Mouse (Mus musculus) right cerebral cortex, adult 2 months (tissue): ENCODE measurements around the gene Teddm2.
A peak's percentile ranks its signal among the peaks of the same experiment; 100 is the strongest.

Experiments used
- DNase-seq, 2 experiments: peaks; one replicate each; pipeline ENCODE4 v3.0.0; 2021 to 2022; ENCODE audit warnings: low spot score in 2 of 2

Gene Teddm2

GRCm38 (mm10) chr1:153899731-153900380, at the start of gene Teddm2, which contains the start of gene Glul:
Gene Teddm2 (minus strand): TSS chr1:153900228.
Gene Glul (plus strand): TSS chr1:153899944.
- peak; percentile 89 to 94 for DNase-seq

GRCm38 (mm10) chr1:153947837-153948236, 47.8 kb upstream of the Teddm2 start:
- no peak for DNase-seq

- no peak for DNase-seq
Measured at GRCm38 (mm10) chr1:153946971-153947370, 46.9 kb upstream of the Teddm2 start.

DNA sequence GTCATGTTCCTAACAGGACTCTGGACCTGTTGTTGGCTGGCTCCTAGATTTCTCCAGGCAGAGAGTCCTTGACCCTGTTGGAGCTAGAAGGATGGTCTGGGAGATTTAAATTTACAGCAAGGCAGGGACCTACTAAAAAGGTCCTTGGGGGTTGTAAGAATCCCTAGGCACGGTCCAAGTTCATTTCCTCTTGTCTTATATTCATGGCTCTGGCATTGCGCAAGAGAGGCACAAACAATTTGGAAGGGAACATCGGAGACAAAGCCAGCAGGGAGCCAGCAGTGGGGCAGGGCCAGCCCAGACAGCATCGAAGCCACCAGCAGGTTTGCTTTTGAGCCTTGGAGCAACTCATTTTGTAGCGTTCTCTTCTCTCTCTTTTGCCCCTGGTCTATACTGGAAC, 45.2 kb upstream of the Teddm2 start:
- no peak for DNase-seq

DNA sequence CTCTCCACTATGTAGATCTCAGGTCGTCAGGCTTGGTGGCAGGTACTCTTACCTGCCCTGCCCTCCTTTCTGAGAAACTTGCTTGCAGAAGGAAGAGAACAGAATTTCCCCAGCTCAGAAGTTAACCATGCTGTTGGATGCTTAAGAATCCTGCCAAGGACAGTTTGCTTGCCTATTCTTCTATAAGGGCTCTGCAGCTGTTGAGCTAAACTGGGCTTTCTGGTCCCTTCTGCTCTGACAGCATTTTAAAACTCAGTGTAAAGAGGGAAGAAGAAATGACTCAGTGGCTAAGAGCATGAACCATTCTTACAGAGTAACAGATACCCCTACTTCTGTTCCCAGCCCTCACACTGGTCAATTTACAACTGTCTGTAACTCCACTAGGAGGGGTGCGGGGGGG, 41.0 kb upstream of the Teddm2 start:
- no peak for DNase-seq

DNA sequence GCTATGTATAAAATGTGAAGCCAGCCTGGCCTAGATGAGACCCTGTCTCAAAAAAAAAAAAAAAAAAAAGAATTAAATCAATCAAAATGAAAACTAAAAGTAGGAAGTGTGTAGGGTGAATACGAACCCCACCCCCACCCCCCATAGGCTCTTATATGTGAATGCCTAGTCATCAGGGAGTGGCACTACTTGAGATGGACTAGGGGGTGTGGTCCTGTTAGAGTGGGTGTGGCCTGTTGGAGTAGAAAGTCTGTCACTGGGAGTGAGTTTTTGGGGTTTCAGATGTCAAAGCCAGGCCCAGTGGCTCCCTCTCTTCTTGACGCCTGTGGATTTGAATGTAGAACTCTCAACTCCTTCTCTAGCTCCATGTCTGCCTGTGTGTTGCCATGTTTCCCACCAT, 37.0 kb upstream of the Teddm2 start:
- no peak for DNase-seq

- DNase-seq: no peak
Measured at GRCm38 (mm10) chr1:153935844-153936380, 35.9 kb upstream of the Teddm2 start.

GRCm38 (mm10) chr1:153933772-153934171, 33.7 kb upstream of the Teddm2 start:
- DNase-seq: no peak

DNA sequence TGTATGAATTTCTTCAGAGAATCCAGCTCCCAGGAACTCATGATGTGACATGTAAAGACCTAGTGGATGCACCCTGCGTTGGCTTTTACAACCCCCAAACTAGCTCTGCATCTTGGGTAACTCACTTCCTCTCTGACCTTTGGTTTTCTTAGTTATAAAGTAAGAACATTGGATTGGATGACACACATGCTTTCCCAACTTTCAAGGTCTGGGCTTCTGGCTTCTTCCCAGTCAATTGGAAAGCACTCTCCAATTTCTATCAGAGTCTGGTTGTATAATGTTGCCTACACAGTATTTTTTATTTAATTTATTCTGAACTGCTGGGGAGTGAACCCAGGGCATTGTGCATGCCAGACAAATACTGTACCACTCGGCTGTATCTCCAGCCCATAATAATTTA, 30.4 kb upstream of the Teddm2 start:
- no peak for DNase-seq

- DNase-seq: no peak
Measured at GRCm38 (mm10) chr1:153924395-153925385, 24.7 kb upstream of the Teddm2 start.

DNA sequence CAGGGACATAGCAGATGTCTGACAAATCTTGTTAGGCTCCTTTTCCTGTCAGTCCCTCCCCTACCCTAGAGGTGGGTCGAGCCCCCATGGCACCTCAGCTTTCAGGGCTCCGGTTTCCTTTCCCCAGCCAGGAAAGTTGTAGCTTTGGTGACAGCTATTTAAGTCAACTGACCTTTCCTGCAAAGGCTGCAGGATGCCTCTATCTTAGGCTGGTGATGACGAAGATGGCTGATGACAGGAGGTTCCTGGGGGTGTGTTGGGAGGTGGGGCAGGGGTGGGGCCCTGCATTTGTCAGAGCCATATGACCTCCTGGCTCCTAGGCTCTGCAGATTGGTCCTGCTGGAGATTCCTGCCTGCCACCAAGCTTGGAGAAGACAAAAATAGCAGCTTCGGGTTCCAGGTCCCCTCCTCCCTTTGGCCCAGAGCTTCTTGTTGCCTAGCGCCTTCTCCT, 22.6 kb upstream of the Teddm2 start:
- DNase-seq: no peak

DNA sequence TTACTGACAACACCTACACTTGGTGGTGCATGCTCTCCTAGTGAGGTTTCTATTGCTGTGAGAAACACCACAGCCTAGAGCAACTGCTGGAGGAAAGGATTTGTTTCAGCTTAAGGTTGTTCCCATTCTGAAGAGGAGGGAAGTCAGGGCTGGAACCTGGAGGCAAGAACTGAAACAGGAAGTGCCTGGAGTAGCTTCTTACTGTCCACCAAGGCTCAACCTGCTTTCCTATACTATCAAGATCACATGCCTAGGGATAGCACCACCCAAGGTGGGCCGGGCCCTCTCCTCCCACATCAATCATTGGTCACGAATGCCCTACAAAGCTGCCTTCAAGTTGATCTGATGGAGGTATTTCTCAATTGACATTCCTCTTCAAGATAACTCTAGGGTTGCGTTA, 21.6 kb upstream of the Teddm2 start:
- no peak for DNase-seq

DNA sequence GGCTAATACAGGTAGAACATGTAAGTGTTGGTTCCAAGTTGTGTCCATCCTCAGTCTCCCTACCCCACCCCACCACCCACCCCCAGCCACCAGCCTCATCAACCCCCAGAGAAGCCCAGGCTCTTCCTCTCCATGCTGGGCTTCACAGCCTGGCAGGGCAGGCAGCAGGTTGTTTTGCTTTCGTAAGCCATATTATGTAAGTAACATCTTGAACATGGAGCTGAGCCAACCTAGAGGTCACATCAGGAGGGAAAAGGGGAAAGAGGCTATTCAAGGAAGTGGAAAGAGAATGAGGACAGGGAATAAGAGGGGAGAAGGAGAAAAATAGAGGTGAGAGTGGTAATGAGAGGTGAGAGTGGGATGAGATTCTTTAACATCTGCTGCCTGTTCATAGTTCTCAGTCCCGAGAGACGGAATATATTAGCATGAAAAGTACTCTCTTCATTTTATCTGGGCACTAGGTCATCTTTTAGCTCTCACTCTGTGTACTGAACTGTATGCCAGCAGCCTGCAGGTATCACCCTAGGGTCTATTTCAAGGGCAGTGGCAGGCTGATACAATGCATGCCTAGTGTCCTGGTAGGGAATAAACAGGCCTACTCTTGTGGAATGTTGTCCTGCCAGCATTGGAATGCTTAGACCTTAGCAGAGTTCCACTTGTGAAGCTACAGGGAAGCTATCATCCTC, 18.6 kb upstream of the Teddm2 start:
- DNase-seq: no peak

- no peak for DNase-seq
Measured at GRCm38 (mm10) chr1:153913869-153914268, 13.8 kb upstream of the Teddm2 start.

GRCm38 (mm10) chr1:153911276-153911795, 11.3 kb upstream of the Teddm2 start:
- DNase-seq: no peak

GRCm38 (mm10) chr1:153910423-153910822, 10.4 kb upstream of the Teddm2 start:
- no peak for DNase-seq

DNA sequence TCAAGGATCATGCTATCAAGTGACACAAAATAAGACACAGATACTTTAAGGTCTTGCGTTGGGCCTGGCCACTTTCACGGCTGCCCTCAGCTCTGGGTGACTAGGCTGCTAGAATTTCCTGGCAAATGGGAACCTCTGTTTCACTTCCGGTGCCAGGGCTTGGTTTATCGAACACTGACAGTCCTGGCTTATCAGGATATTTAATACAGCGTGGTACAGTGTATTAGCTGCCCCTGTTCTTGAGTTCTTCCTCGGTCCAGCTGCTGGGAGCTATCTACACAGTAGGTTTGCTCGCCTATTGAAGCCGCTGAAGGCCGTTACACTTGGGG, 9.9 kb upstream of the Teddm2 start:
- no peak for DNase-seq

DNA sequence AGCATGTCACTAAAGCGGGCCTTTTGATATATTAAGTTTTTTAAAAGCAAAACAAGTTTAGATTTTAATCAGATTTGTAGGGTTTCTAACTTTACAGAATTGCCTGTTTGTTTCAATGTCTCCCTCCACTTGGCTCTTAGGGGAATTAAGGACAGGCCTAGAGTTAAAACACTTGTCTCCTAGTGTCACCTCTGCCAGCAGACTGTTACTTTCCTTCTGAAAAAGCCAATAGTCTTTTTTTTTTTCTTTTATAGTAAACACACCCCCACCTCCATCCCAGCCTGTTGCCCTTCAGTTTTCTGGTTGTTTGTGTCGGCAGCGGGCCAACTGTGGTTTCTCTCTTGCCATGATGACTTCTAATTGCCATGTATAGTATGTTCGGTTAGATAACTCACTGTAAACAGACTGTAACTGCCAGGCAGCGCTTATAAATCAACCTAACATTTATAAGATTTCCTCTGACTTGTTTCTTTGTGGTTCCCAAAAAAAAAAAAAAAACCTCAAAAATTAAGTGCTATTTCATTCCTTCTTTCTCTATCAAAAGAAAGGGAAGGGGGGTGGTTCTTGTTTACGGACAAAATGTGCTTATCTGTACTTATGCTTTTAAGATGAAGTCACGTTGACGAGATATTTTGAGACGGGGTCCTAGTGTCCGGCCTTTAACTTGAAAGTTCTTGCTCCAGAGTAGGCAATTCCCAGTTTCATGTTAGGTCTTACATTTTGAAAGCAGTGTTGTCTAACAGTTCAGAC, 9.4 kb upstream of the Teddm2 start:
- no peak for DNase-seq

DNA sequence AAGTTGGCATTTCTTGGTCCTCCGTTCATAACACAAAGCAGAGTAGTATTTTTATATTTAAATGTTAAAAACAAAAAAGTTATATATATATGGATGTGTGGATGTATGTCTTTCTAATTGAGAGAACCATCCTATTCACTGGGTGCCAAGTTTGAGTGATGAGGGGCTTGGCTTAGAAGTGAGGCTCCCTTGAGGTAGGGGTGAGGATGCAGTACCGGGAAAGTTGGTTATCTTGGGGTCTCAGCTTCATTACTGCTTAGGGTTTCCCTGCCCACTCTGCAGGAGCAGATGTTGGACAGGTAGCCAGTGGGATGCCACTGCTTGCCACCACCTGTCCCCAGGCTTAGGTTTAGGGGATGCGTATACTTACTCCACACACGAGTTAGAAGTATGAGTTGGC, 8.7 kb upstream of the Teddm2 start:
- DNase-seq: no peak

DNA sequence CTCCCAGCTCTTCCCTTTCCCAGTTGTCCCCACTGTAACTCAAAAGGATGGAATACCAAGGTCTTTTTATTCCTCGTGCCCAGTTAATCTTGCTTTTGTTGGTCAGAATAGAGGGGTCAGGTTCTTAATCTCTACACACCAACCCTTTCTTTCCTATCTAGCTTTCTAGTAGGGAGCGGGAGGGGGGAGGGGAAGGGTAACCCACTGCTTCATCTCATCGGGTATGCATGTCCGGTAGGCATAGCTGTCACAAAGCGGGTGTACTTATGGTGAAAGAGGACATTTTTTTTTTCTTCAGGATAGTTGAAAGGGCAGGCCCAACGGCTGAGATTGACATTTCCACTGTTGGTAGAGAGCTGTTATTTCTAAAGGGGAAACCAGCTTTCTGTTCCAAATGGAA, 8.2 kb upstream of the Teddm2 start:
- no peak for DNase-seq

DNA sequence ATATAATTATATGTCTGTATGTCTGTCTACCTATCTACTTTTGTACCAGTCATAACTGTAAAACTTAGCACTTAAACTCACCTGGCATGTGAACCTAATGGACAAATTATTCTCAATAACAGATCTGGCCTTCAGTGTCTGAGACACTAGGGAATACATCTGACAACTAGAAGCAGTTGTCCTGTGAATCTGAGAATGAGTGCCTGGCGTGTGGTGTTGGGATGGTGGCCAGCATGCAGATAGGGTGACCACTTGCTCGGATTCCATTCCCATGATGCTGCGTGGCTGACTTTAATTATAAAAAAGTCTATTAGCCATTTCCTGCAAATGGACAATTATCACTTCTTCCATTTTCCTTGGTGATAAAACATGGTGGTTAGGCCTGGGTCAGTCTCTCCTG, 5.9 kb upstream of the Teddm2 start:
- no peak for DNase-seq
